Mouse (Mus musculus) MN1 (cell line): ENCODE data around the gene Mindy1.

Experiments
- DNase-seq: peaks from one replicate; pipeline ENCODE4 v3.0.0-alpha.2; 2016; ENCODE audit warnings: low spot score

Gene Mindy1

GRCm38 (mm10) chr3:95294316-95294715 is 13.2 kb downstream of the Mindy1 start:
- no peak for DNase-seq

GRCm38 (mm10) chr3:95294718-95295117 is 13.6 kb downstream of the Mindy1 start:
- no peak for DNase-seq

DNA sequence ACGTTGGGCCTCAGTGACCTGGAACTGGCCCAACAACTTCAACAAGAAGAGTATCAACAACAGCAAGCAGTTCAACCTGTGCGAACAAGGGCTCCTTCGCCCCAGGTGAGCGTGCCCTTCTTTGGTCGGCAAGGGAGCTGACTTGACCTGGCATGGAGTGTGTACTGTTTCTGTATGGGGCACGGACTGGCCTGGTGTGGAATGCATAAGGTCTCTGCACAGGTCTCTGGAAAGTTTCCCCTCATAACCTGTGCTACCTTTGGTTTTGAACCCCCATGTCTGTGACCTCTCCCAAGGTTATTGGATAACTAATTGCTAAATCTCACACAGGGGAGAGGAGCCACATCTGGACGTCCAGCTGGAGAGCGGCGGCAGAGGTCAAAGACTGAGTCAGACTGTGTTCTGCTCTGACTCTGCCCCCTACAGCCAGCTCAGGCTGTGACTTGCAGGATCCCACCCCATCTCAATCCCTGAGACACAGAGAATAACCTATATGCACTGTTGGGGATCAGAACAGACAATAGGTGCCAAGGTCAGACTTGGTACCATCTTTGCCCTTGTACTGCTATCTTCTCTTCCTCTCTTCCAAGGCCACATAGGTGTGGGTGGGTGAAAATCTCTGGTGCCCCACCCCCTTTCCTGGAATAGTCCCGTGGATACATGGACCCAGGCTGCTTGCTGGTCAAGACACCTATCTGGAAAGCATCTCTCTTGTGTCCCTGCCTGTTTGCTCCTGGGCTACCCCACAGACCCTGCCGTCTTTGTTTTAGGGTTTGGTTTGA is 14.4 kb downstream of the Mindy1 start:
- no peak for DNase-seq

DNA sequence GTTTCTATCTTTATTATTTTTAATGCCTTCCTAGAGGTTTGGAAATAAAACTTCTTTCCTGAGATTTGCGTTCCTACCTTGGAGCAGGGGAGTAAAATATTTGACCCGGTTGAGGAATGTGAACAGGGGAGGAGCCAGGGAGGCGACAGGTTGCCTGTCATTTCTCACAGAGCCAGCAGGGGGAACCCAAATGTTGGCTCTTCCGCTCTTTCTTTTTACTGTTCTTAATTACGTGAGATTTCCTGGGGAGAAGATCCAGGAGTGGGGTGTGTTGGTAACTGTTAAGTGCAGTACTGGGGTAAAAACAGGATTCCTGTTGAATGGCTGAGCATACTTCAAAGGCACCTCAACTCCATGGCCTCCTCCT is 14.9 kb downstream of the Mindy1 start:
- DNase-seq = peak; percentile 53

DNA sequence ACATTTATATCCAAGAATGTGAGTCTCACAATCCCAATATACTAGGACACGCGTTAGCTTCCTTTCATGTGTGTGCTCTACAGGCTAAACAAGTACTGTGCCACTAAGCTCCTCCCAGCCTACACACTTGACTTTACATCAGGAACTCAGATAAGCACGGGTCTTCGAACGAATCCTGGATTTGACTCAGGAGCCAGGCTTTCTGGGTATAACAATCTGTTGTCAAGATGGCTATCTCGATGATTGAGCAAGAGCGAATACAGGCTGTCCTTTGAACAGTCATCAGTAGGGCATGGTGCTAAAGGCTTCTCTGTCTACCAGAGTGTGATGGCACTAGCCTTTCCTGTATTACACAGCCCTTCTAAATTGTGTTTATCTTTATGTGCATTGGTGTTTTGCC is 16.9 kb downstream of the Mindy1 start:
- no peak for DNase-seq

GRCm38 (mm10) chr3:95301204-95301796 is 20.2 kb downstream of the Mindy1 start:
- DNase-seq = no peak

GRCm38 (mm10) chr3:95306244-95306643 is 25.1 kb downstream of the Mindy1 start:
- DNase-seq = no peak

DNA sequence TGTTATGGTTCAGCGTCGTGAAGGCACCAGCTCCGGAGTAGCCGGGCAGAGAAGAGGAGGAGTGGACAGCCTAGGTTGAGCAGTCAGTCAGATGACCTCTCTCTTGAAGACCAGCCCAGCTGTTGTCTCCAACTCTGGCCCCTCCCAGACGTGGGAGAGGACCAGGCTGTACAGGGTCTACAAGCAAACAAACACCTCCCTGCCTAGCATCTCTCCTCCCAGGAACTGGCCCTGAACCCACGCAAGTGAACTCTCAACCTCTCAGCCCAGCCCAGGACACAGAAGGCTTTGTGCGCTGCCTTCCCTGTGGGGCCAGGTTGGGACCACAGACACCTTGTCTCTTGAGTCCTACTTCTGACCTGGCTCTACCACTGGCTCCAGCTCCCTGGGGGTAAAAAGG is 26.0 kb downstream of the Mindy1 start, which contains the start of gene Anxa9:
TSS of gene Anxa9 (minus strand) at position 77 of the 400 bp plus-strand sequence.
- DNase-seq = no peak

DNA sequence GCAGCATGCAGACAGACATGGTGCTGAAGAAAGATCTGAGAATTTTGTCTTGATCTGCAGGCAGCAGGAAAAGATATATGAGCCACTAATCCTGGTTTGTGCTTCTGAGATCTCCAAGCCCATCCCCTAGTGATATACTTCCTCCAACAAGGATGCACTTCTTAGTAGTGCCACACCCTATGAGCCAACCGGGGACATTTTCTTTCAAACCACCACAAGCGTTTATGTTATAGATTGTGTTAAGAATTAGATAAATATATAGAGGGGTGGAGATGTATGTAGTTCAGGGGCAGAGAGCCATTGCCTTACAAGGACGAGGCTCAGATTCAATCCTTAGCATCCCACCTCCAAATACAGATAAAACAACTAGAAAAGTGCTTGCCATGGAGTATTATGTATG is 29.4 kb downstream of the Mindy1 start:
- DNase-seq = no peak

GRCm38 (mm10) chr3:95310968-95311882 is 30.1 kb downstream of the Mindy1 start:
- peak; percentile 84 for DNase-seq

- DNase-seq = peak; percentile 83
Measured at GRCm38 (mm10) chr3:95312623-95313022, 31.5 kb downstream of the Mindy1 start.

DNA sequence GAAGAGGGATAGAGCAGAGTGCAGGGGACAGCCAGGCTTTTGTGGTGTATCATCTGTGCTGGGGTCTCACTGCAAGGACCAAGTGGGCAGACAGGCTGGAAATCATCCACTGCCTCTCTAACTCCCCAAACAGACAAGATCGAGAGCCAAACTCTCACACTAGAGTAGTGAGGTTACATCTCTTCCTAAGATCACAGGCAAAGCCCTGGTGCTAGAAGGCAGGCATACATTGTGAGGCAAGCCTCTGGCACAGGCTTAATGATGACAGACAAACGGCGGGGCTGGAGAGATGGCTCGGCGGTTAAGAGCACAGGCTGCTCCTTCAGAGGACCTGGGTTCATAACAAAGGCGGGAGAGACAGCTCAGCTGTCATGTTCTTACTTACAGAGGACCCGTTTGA is 32.3 kb downstream of the Mindy1 start:
- peak; percentile 44 for DNase-seq

DNA sequence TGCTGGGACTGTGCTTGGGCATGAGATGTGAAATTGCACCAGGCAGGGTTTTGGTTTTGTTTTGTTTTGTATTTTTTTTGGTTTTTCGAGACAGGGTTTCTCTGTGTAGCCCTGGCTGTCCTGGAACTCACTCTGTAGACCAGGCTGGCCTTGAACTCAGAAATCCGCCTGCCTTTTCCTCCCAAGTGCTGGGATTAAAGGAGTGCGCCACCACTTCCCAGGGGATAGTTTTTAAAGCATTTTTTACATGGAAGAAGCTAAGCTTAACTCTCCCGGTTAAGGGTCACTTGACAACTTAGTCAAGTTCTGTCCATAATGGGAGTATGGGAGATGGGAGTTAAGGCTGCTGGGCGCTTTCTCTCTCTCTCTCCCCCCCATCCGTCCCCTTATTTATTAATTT is 32.9 kb downstream of the Mindy1 start:
- peak; percentile 45 for DNase-seq

DNA sequence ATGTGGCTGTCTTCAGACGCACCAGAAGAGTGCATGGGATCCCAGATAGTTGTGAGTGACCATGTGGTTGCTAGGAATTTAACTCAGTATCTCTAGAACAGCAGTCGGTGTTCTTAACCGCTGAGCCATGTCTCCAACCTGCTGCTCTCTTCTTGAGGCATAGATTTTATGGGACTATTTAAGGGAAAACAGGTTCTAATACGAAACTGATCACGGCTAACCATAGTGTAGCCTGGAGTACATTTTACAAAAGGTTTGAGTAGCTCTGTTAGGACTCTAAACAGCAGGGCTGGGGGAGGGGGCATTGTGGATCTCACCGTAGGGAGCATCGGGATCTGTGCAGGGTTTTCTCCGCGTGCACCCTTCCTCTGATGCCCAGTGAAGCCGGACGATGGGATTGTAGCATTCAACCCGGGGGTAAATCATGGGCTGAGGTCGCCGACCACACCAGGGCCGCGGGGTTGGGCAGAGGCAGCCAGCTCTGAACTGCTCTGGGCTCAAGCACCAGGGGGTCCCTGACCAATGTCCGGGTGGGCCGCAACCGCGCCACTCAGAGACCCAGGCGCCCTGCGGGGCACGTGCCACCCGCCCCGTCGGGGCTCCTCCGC is 33.4 kb downstream of the Mindy1 start, which contains the start of gene Cers2:
TSS of gene Cers2 (plus strand) at position 306 of the 608 bp plus-strand sequence.
- peak; percentile 59 for DNase-seq

- peak; percentile 92 for DNase-seq
Measured at GRCm38 (mm10) chr3:95315094-95315843, 34.1 kb downstream of the Mindy1 start.

DNA sequence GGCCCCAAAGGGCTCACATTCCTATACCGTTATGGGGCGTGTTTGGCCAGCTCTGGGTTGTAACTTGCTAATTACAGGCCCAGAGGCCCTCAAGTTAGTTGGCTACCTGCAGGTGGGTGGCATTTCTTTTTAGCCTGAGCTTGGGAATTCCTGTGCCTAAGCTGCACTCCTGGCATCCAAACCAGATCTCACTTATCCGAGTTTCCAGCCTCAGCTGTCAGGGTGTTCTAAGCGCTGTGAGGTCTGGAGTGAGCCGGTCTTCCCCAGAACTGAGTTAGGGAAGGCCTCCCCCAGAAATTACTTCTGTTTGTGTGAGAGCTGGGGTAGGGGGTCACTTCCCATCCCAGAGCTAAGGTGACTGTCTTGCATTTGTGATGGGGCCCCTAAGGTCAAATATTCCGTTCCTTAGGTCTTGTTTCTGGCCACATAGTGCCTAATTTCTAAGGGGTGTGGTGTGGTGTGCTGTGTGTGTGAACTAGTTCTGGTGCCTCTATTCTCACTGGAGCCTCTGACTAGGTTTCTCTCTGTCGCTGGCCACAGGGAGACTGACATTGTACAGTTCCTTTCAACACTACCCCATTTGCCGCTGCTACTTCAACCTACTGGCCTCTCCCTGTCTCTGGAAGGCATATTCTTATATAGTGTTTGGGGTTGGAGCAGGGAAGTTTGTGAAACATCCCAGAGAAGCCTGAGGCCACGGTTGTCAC is 34.9 kb downstream of the Mindy1 start:
- peak; percentile 23 for DNase-seq

DNA sequence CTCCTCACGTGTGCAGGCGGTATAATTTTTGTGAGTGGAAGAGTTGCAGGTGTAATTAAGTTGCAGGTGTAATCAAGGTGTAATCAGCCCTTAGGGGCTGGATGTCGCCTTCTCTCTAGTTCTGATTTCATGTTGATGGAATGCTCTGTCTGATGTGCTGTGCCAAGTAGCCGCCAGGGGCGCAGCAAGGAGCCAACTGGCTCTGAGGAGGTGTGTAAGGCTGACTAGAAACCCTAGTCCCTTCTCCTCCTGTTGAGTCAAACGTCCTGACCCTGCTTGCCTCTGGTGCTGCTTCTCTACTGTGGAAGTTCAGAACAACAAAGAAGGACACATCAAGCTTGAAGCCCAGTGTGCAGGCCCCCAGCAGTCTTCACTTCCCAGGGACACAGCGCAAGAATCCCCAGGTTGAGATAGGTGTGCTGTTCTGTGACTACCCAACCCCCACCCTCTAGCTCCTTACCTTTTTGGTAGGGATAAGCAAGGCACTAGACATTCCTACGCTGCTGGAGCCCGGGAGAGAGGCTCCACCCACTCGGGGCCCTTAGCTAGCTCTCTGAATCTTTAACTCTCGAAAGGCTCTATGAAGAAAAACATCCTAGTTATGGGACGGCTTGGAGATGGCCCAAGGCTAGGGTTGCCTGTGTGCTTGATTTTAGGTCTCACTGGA is 36.4 kb downstream of the Mindy1 start:
- DNase-seq = peak; percentile 72

DNA sequence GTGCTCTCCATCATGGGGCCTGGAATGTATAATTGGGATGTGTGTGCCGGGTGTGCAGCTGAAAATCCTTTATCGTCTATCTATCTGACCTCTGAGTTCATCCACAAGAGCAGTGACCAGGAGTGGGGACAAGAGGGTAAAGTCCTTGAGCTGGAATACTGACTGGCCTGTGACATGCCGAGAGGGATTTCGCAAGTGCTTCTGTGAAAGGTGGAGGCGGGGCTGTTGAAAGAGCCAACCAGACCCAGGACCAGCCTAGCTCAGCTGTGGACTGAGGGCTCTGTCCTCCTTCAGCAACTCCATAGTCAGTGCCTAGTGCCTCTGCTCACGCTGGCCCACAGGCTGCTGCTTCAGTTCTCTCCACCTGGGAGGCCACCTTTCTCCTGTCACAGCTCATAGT is 37.4 kb downstream of the Mindy1 start:
- DNase-seq = peak; percentile 33

GRCm38 (mm10) chr3:95319110-95319509 is 38.0 kb downstream of the Mindy1 start:
- no peak for DNase-seq
